Mouse (Mus musculus) hindbrain, embryonic 15.5 days (tissue): ENCODE data around the gene Asf1a. TPM values are rescaled to one million over a fixed set of nuclear protein-coding genes. Genes with fewer than 3 reads are reported as not detected.
"Not testable (repeated sequence)": the region's sequence is repeated elsewhere in the genome, so short reads cannot be mapped to it uniquely, and the experiment has no call there.

Source experiments
- ATAC-seq: fragments of 200-750 bp; cut with Nextera tagmentation; 2 replicates; pipeline ENCODE4 v1.8.0; 2017; ENCODE audit warnings: low read depth, moderate number of reproducible peaks, moderate TSS enrichment; ENCODE audit not compliant: low FRiP score
- H3K27ac ChIP-seq: fragments of 300-500 bp; sonication (generic); replicated peaks from 2 replicates; pipeline ENCODE4 v1.5.1; 2015; ENCODE audit warnings: mild to moderate bottlenecking, inconsistent platforms
- H3K27me3 ChIP-seq: fragments of 300-500 bp; sonication (generic); 2 replicates; pipeline ENCODE4 v1.6.1; 2015; ENCODE audit warnings: control low read depth, inconsistent platforms
- H3K36me3 ChIP-seq: fragments of 300-500 bp; sonication (generic); 2 replicates; pipeline ENCODE4 v1.6.1; 2015; ENCODE audit warnings: control low read depth, inconsistent platforms
- H3K4me1 ChIP-seq: fragments of 300-500 bp; sonication (generic); replicated peaks from 2 replicates; pipeline ENCODE4 v1.6.1; 2015; ENCODE audit warnings: control low read depth, inconsistent platforms
- H3K4me2 ChIP-seq: fragments of 300-500 bp; sonication (generic); 2 replicates; pipeline ENCODE4 v1.6.1; 2015; ENCODE audit warnings: moderate library complexity, mild to moderate bottlenecking, inconsistent platforms
- H3K4me3 ChIP-seq: fragments of 300-500 bp; sonication (generic); 2 replicates; pipeline ENCODE4 v1.5.1; 2015; ENCODE audit warnings: mild to moderate bottlenecking, inconsistent platforms
- H3K9ac ChIP-seq: fragments of 300-500 bp; sonication (generic); 2 replicates; pipeline ENCODE4 v1.6.1; 2015; ENCODE audit warnings: inconsistent platforms
- H3K9me3 ChIP-seq: fragments of 300-500 bp; sonication (generic); 2 replicates; pipeline ENCODE4 v1.6.1; 2016; ENCODE audit warnings: control low read depth, inconsistent platforms
- WGBS: fragments of 180-500 bp; shearing (Covaris S2); methylation state at CpG from one replicate; pipeline ENCODE4 v1.1.7; 2015; 5-methylcytosine and 5-hydroxymethylcytosine counted together
- polyA plus RNA-seq: library from polyadenylated mRNA; unstranded; fragments of >200 nt; fragmentation: Nextera tagmentation; extraction: Ambion mirVana; gene quantifications from 2 replicates; pipeline ENCODE4 v1.2.1, GENCODE M21; 2015

Gene Asf1a
- polyA plus RNA-seq, 1 experiment from 2014 or later: 63.1 TPM

DNA sequence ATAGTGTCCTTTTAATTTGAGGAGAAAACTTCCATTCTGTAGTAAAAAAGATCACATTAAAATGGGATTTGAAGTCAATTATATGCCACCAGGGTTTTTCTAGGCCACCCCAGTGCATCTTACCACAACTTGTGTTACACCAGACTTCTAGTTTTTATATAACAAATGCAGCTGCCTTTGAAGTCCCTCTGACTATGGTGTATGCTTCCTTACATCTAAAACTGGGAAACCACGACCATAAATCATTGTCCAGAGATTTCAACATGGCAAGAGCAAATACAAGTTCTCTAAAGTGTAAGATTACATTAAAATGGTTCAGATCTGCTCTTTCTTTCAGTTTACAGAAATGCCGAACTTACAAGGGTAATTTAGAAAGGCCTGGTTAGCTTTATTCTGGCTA, 11.7 kb downstream of the Asf1a start:
- Histone ChIP-seq H3K9ac (no peak overlapping the region), H3K27ac (no peak overlapping the region), H3K36me3 (peaks cover 44% of the 10 kb centered on the region), H3K4me2 (no peak overlapping the region), H3K9me3 (no peaks in the 10 kb centered on the region), H3K4me1 (no peaks in the 10 kb centered on the region; the same call in 1 of the 2 replicates), H3K4me3 (no peak overlapping the region), H3K27me3 (no peaks in the 10 kb centered on the region)
- ATAC-seq: no peak
- 87% methylated on average over 2 of the region's 2 CpGs for WGBS

DNA sequence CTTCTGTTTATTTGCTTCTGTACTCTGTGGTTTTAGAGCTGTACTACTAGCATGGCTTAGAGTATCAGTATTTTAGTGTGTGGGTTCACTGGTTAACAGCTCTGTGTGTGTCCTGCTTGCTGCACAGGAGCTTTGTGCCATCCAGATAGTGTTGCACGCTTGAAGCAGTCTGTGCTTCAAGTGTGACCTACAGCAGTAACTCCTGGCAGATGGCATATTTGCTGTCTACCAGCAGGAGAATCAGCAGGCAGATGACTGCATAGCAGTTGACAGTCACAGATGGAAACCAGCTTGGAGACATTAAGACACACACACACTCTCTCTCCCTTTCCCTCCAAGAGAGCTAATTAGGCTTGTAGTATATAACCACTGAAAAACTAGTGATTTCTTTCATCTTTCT, 15.6 kb downstream of the Asf1a start:
- H3K4me3 ChIP-seq: no peak overlapping the region
- H3K9me3 ChIP-seq: no peaks in the 10 kb centered on the region
- no peaks in the 10 kb centered on the region; the same call in 1 of the 2 replicates for H3K4me1 ChIP-seq
- H3K9ac ChIP-seq: no peak overlapping the region
- peak; percentile 81 for ATAC-seq
- H3K27me3 ChIP-seq: no peaks in the 10 kb centered on the region
- no peak overlapping the region for H3K4me2 ChIP-seq
- peaks cover 36% of the 10 kb centered on the region for H3K36me3 ChIP-seq
- no peak overlapping the region for H3K27ac ChIP-seq
- 49% methylated on average over 1 of the region's 1 CpGs for WGBS

DNA sequence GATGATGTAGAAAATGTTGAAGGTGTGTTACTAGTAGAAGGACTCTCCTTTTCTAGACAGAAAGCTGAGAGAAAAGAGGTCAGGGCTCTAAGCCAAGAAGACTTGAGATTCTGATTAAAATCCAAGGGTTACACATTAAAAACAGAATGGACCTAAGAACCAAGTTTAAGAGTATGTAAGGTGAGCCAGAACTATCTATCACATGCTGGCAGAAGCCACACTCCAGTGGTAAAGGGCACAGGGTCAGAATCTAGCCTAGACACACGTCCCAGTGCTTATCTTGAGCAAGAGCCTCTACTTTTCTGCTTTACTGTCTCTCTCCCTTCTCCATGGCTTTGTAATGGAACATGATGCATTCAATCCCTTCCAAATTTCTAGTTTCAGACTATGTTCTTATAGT, 17.4 kb downstream of the Asf1a start:
- Histone ChIP-seq H3K36me3 (peaks cover 31% of the 10 kb centered on the region), H3K9ac (no peak overlapping the region), H3K27ac (no peak overlapping the region), H3K4me2 (no peak overlapping the region), H3K27me3 (no peaks in the 10 kb centered on the region), H3K4me3 (no peak overlapping the region), H3K4me1 (no peaks in the 10 kb centered on the region; the same call in 1 of the 2 replicates), H3K9me3 (no peaks in the 10 kb centered on the region)
- 82% methylated on average over 1 of the region's 1 CpGs for WGBS
- ATAC-seq: no peak

DNA sequence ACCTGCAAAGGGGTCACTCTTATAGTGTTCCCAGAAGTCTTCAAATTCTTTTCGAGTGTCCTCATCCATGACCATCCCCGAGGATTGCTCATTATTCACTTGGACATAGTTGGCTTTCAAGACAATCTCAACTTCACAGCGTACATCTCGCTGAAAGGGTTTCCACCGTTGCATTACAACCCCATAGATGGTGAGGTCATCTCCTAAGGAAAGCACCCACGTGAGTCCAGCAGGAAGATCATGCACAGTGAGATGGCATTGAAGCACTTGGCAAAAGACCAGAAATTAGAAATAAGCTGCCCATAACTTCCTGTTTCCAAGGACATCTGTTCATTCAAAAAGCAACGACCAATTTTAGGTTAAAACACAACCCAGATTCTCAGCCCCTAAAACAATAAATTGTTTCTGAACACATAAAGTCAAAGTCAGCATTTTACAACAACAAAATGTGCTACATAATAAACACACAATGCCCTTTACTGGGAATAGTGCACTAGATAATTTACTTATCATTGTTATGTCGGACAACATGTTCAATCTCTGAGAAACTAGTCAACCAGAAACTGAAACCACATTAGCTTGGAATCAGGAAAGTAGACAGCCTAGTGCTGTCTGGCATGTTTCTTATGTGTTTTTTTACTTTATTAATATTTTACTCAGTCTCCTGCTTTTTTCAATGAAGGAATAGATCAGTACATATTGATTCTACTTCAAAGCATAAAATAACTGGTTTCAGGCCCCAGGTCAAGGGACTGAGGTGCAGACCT, 19.5 kb downstream of the Asf1a start:
- H3K4me1 ChIP-seq: no peaks in the 10 kb centered on the region; the same call in 1 of the 2 replicates
- no peak overlapping the region for H3K27ac ChIP-seq
- no peak overlapping the region for H3K4me3 ChIP-seq
- H3K9ac ChIP-seq: no peak overlapping the region
- H3K27me3 ChIP-seq: no peaks in the 10 kb centered on the region
- no peak overlapping the region for H3K4me2 ChIP-seq
- H3K9me3 ChIP-seq: no peaks in the 10 kb centered on the region
- 80% methylated on average over 8 of the region's 8 CpGs for WGBS
- no peak for ATAC-seq
- peaks cover 20% of the 10 kb centered on the region; the same call in 1 of the 2 replicates for H3K36me3 ChIP-seq

DNA sequence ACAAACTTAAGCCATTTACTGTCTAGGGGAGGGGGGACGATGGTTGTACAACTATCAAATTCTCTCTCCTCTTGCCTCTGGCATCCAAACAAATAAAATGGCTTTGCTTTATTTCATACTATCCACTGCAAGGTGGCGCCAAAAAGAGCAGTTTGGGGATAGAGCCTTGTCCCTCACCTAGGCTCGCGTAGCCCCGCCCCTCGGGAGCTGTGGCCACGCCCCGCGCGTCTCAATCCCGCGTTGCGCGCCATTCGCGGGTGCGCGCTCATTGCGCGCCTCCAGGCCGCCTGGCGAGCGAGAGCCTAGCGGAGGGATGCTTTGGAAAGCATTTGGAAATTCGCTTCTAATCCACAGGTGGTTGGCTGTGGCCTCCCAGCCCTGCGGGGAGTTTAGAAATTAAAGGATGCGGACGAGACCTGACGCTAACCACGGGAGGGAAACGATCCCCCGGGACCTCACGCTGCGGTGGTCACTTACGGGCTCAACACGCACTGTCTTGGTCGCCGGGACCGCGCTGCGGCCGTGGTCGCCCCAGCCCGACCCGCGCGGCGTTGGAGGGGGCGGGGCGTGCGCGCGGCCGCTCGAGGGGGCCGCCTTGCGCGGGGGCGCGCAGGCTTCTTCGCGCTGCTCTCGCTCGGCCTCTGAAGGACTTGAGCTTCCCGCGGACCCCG, 32.8 kb downstream of the Asf1a start:
- peak overlapping the region; percentile 56 for H3K4me2 ChIP-seq
- under 1% methylated on average over 61 of the region's 67 CpGs for WGBS
- peak overlapping the region; percentile 88 for H3K27ac ChIP-seq
- no peaks in the 10 kb centered on the region for H3K36me3 ChIP-seq
- H3K9me3 ChIP-seq: no peaks in the 10 kb centered on the region
- H3K27me3 ChIP-seq: no peaks in the 10 kb centered on the region
- H3K9ac ChIP-seq: peak overlapping the region; percentile 58
- H3K4me1 ChIP-seq: 0 out of 2 replicates have a peak, but pooled peaks cover 7% of the 10 kb centered on the region
- peak; percentile 82 for ATAC-seq
- H3K4me3 ChIP-seq: peak overlapping the region; percentile 86

DNA sequence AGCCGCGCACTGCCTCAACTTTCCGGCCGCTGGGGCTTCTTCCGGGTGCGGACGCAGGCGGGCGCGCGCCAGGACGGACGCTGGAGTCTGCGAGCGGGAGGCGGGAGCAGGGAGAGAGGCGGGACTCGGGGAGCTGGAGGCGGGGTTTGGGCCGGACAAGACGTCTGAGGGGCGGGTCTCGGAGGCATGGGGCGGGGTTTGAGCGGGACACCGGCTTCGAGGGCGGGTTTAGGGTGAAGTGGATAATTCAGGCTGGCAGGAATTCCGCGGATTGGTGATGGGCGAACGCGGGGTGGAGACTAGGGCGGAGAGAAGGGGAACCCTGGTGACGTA, 33.3 kb downstream of the Asf1a start:
- no peaks in the 10 kb centered on the region for H3K27me3 ChIP-seq
- under 1% methylated on average over 35 of the region's 35 CpGs for WGBS
- peak overlapping the region; percentile 88 for H3K27ac ChIP-seq
- peak; percentile 97 for ATAC-seq
- 0 out of 2 replicates have a peak, but pooled peaks cover 7% of the 10 kb centered on the region for H3K4me1 ChIP-seq
- H3K9ac ChIP-seq: peak overlapping the region; percentile 58
- H3K9me3 ChIP-seq: no peaks in the 10 kb centered on the region
- H3K4me3 ChIP-seq: peak overlapping the region; percentile 86
- no peaks in the 10 kb centered on the region for H3K36me3 ChIP-seq
- H3K4me2 ChIP-seq: peak overlapping the region; percentile 56

DNA sequence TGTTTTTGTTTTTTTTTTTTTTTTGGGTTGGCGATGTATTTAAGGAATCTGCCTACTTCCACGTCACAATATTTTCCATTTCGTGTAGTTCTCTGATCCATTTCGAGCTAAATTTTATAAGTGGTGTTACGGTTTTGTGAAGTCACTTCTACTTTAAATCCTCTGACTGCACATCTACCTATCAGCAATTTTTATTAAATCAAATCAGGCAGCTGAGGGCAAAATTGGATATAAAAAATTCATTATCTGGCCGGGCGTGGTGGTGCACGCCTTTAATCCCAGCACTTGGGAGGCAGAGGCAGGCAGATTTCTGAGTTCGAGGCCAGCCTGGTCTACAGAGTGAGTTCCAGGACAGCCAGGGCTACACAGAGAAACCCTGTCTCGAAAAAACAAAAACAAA, 33.8 kb downstream of the Asf1a start, which contains the start of gene Mcm9:
Gene Mcm9 (minus strand): TSS at position 101 of the 400 bp plus-strand sequence.
- not testable (repeated sequence) for ATAC-seq
- WGBS: 57% methylated on average over 10 of the region's 10 CpGs

DNA sequence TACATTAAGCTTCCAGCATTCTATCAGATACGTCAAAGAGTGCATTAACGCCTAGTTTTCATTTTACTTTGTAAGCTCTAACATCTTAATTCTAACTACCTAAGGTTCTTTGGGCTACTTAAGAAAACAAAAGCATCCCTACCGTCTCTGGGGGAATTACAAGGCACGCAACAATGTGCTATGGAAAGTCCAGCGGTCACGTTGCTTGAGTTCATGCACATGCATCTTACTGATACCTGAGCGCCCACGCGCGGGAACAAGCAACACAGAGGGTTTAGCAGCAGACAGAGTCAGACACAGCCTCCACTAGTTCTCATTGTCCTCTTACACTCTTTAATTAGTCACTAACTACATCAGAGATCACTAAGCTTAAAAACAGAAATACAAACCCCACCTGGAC, 37.6 kb downstream of the Asf1a start:
- Histone ChIP-seq H3K4me2 (no peak overlapping the region), H3K9ac (no peak overlapping the region), H3K4me1 (no peaks in the 10 kb centered on the region), H3K4me3 (no peak overlapping the region), H3K27me3 (no peaks in the 10 kb centered on the region), H3K36me3 (no peaks in the 10 kb centered on the region), H3K9me3 (no peaks in the 10 kb centered on the region), H3K27ac (no peak overlapping the region)
- 86% methylated on average over 10 of the region's 10 CpGs for WGBS
- ATAC-seq: no peak

More for the DNA sequence above, 33.8 kb downstream of the Asf1a start, which contains the start of gene Mcm9:
- H3K9me3 ChIP-seq, H3K4me1 ChIP-seq, H3K36me3 ChIP-seq, H3K27me3 ChIP-seq: not testable (repeated sequence)
- peak within 1 kb of the TSS; percentile 58 for H3K9ac ChIP-seq
- H3K4me3 ChIP-seq: peak within 1 kb of the TSS; percentile 86
- peak within 1 kb of the TSS; percentile 56 for H3K4me2 ChIP-seq
- H3K27ac ChIP-seq: peak within 1 kb of the TSS; percentile 88

DNA sequence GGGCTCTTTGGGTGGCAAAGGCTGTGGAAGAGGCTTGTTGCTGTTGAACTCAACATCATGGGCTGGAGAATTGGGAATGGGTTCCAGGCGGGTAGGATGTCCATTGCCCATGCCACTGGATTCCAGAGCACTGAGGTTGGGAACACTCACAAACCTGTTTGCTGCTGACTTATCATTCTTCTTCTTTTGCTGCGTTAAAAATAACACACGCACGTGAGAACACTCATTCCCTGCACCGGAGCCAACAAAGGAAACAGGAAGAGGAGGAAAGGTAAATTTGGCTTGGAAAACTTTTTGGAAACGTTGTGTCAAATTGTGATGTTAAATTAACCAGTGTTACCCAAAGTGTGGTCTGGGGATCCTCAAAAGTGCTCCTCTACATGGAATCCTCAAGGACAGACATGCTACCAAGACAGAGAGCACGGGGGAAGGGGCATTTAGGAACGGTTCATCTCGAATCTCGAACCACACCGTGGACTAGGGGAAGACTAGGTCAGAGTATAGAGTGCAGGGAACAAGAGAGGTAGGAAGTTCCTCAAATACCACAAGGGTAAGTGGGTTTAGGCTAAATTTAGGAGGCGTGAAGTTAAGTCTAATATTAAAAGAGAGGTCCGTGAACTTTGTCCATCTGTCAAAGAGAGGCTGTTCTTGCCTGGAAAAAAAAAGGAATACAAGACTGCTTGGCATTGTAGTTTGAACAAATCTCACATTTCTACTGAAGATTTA, 38.9 kb downstream of the Asf1a start:
- no peak for ATAC-seq
- Histone ChIP-seq H3K4me3 (no peak overlapping the region), H3K9me3 (no peaks in the 10 kb centered on the region), H3K27ac (no peak overlapping the region), H3K9ac (no peak overlapping the region), H3K4me1 (no peaks in the 10 kb centered on the region), H3K36me3 (no peaks in the 10 kb centered on the region), H3K4me2 (no peak overlapping the region), H3K27me3 (no peaks in the 10 kb centered on the region)
- 92% methylated on average over 13 of the region's 13 CpGs for WGBS

DNA sequence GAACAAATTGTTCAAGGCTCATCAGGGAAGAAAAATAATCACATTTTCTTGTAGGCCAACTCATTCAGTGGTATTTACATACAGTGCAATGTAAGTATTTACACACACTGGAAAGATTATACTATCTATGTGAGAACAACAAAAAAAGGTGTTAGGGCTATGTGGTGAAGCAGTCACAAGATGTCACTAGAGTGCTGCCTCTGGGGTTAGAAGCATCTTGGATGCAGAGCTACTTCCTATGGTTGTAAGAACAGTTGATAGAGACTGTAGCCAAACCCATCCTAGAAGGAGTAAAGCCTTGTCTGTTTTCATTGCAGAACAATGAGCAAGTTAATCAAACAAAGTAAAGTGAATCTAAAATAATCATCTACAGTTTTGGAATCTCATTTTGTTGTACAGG, 45.0 kb downstream of the Asf1a start:
- H3K4me3 ChIP-seq: no peak overlapping the region
- H3K9me3 ChIP-seq: no peaks in the 10 kb centered on the region
- no peak overlapping the region for H3K27ac ChIP-seq
- no peaks in the 10 kb centered on the region for H3K4me1 ChIP-seq
- H3K36me3 ChIP-seq: no peaks in the 10 kb centered on the region
- H3K4me2 ChIP-seq: no peak overlapping the region
- no peak overlapping the region for H3K9ac ChIP-seq
- ATAC-seq: peak; percentile 80; the same call in 1 of the 2 replicates
- H3K27me3 ChIP-seq: no peaks in the 10 kb centered on the region

DNA sequence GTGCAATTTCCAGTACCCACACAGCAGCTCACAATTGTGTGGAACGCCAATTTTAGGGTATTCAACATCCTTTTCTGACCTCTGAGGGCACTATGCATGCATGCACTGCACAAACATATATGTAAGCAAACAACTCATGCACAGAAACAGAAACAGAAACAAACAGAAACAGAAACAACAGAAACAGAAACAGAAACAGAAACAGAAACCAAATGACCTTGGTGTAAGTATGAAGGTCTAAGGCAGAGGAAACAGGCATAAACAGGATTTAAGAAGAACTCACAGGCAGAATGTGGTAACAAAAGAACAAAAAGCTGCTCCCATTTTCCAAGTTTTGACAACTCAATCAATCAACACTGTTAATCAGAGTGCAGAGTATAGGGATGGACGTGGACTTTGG, 54.1 kb downstream of the Asf1a start:
- no peak for ATAC-seq
- Histone ChIP-seq H3K4me2 (no peak overlapping the region), H3K4me1 (no peaks in the 10 kb centered on the region), H3K36me3 (peaks cover 3% of the 10 kb centered on the region; the same call in 1 of the 2 replicates), H3K4me3 (no peak overlapping the region), H3K27ac (no peak overlapping the region), H3K27me3 (no peaks in the 10 kb centered on the region), H3K9me3 (no peaks in the 10 kb centered on the region), H3K9ac (no peak overlapping the region)
- 79% methylated on average over 2 of the region's 2 CpGs for WGBS

DNA sequence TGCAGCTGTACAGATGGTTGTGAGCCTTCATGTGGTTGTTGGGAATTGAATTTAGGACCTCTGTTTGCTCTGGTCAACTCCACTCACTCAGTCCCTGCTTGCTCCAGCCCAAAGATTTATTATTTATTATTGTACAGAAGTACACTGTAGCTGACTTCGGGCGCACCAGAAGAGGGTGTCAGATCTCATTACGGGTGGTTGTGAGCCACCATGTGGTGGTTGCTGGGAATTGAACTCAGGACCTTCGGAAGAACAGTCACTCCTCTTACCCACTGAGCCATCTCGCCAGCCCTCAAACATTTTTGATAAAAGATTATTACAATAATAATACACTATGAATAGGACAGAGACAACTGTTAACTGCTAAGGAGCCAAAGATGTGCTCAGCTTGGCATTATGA, 57.7 kb downstream of the Asf1a start:
- WGBS: 87% methylated on average over 5 of the region's 5 CpGs
- not testable (repeated sequence) for H3K4me2 ChIP-seq, H3K36me3 ChIP-seq, H3K27me3 ChIP-seq, H3K27ac ChIP-seq, H3K4me3 ChIP-seq, ATAC-seq, H3K4me1 ChIP-seq, H3K9me3 ChIP-seq, H3K9ac ChIP-seq
